ENCODE assay signal across 8 mouse cellular contexts in genomic region chr5:28071456-28072223, GRCm38 (mm10). TPM values are rescaled to one million over a fixed set of nuclear protein-coding genes. Genes with fewer than 3 reads are reported as not detected.
DNase-seq lines count a peak whose midpoint lies in the region; ATAC-seq and TF ChIP-seq lines count a peak whose summit lies in the region.

No protein-coding gene starts in this region.

- no peak; the same call in 1 of the 2 replicates for TF ChIP-seq CTCF in layer of hippocampus, adult 2 months (conservative IDR thresholded peaks at IDR 0.05)
- TF ChIP-seq CTCF in lung, embryonic 14.5 days (IDR thresholded peaks at IDR 0.05; ENCODE audit: low read depth): peak; percentile 2; the same call in 1 of the 2 replicates
- 0 out of 2 replicates have a peak, but pooled peaks have one; percentile 24 for TF ChIP-seq CTCF in olfactory bulb, adult 2 months (IDR thresholded peaks at IDR 0.05; ENCODE audit: insufficient read depth, low read depth, low read length)

- peak overlapping the region; percentile 85 for H3K4me2 ChIP-seq in forebrain, embryonic 16.5 days (ENCODE audit: low read length)
- peak overlapping the region; percentile 62 for H3K4me2 ChIP-seq in lung, embryonic 14.5 days

- under 1% methylated on average over 50 of the region's 50 CpGs for WGBS in forebrain, embryonic 16.5 days
- under 1% methylated on average over 50 of the region's 50 CpGs for WGBS in lung, embryonic 14.5 days
- under 1% methylated on average over 50 of the region's 50 CpGs for WGBS in olfactory bulb, adult 2 months

- H3K27me3 ChIP-seq in forebrain, embryonic 16.5 days (replicated peaks; ENCODE audit: control insufficient read depth, insufficient read depth, low read length): no peaks in the 10 kb centered on the region
- no peaks in the 10 kb centered on the region for H3K27me3 ChIP-seq in lung, embryonic 14.5 days (ENCODE audit: insufficient read depth, low read length)

- intact Hi-C loops in heart, postnatal 36 days (cut with DNase I): loop anchor here (2.0 to 5.0 kb wide), 4 partner anchors 17 to 279 kb away; partner anchors contain the start of gene Paxip1

- TF ChIP-seq POLR2A in olfactory bulb, adult 2 months (IDR thresholded peaks at IDR 0.05; ENCODE audit: insufficient read depth, low read depth, low read length): no peak

- H3K9ac ChIP-seq in ES-E14 (ENCODE audit: insufficient read depth, low read depth, low read length, poor library complexity, severe bottlenecking): peak overlapping the region; percentile 88
- peak overlapping the region; percentile 88 for H3K9ac ChIP-seq in forebrain, embryonic 16.5 days (replicated peaks; ENCODE audit: low read depth, low read length)
- peak overlapping the region; percentile 76 for H3K9ac ChIP-seq in lung, embryonic 14.5 days

- H3K27ac ChIP-seq in ES-E14 (ENCODE audit: insufficient read depth, low read depth, low read length, poor library complexity, severe bottlenecking): peak overlapping the region; percentile 66; the same call in 1 of the 2 replicates
- H3K27ac ChIP-seq in forebrain, embryonic 16.5 days (ENCODE audit: low read length): peak overlapping the region; percentile 97
- peak overlapping the region; percentile 99 for H3K27ac ChIP-seq in layer of hippocampus, adult 2 months
- peak overlapping the region; percentile 91 for H3K27ac ChIP-seq in lung, embryonic 14.5 days (ENCODE audit: low read depth)
- peak overlapping the region; percentile 91 for H3K27ac ChIP-seq in olfactory bulb, adult 2 months (ENCODE audit: insufficient read depth, low read depth, low read length)

- H3K9me3 ChIP-seq in ES-E14 (ENCODE audit: control insufficient read depth, insufficient read depth, low read depth, low read length): no peaks in the 10 kb centered on the region
- no peaks in the 10 kb centered on the region for H3K9me3 ChIP-seq in forebrain, embryonic 16.5 days (ENCODE audit: control insufficient read depth, low read length)
- H3K9me3 ChIP-seq in lung, embryonic 14.5 days (ENCODE audit: low read depth, low read length): no peaks in the 10 kb centered on the region

- in situ Hi-C loops in ES-E14 (cut with MboI; ENCODE audit: low sequenced_read_pairs in 2 of 2, unreplicated experiment in 2 of 2): no loop called here

- H3K36me3 ChIP-seq in ES-E14 (ENCODE audit: control insufficient read depth, insufficient read depth, low read length, poor library complexity, severe bottlenecking): peaks cover 32% of the 10 kb centered on the region
- peaks cover 26% of the 10 kb centered on the region for H3K36me3 ChIP-seq in forebrain, embryonic 16.5 days (ENCODE audit: control insufficient read depth, insufficient read depth)
- peaks cover 36% of the 10 kb centered on the region for H3K36me3 ChIP-seq in lung, embryonic 14.5 days (ENCODE audit: insufficient read depth)

- H3K4me3 ChIP-seq in ES-E14 (ENCODE audit: insufficient read depth in 1 of 2, low read depth in 1 of 2, low read length in 2 of 2, poor library complexity in 1 of 2, severe bottlenecking in 1 of 2): peak overlapping the region; percentile 83 to 86
- peak overlapping the region; percentile 85 for H3K4me3 ChIP-seq in forebrain, embryonic 16.5 days (replicated peaks; ENCODE audit: low read length)
- peak overlapping the region; percentile 100 for H3K4me3 ChIP-seq in layer of hippocampus, adult 2 months
- H3K4me3 ChIP-seq in lung, embryonic 14.5 days (ENCODE audit: low read depth, low read length): peak overlapping the region; percentile 80
- peak overlapping the region; percentile 86 for H3K4me3 ChIP-seq in olfactory bulb, adult 2 months (ENCODE audit: insufficient read depth, low read depth, low read length)

- peak; percentile 83 for ATAC-seq in forebrain, embryonic 16.5 days
- ATAC-seq in lung, embryonic 14.5 days (ENCODE audit: insufficient read depth): peak; percentile 86

- peak; percentile 73 for DNase-seq in ES-E14 (ENCODE audit: low read depth, low spot score)
- peak; percentile 96 for DNase-seq in cerebellum, adult 11-12 months
- peak; percentile 64 to 79 for DNase-seq in heart, postnatal 36 days
- DNase-seq in layer of hippocampus, adult 2 months (ENCODE audit: low spot score in 2 of 2): peak; percentile 81 to 92
- DNase-seq in lung, embryonic 14.5 days: peak; percentile 94
- peak; percentile 88 for DNase-seq in thymus, postnatal 0 days (ENCODE audit: low spot score)

- H3K4me1 ChIP-seq in ES-E14 (ENCODE audit: control insufficient read depth in 2 of 2, insufficient read depth in 2 of 2, low read length in 2 of 2, poor library complexity in 1 of 2): peaks cover 0 to 7% of the 10 kb centered on the region in 2 experiments; a peak in 2 of 4 replicates
- peaks cover 30% of the 10 kb centered on the region for H3K4me1 ChIP-seq in forebrain, embryonic 16.5 days (replicated peaks; ENCODE audit: control insufficient read depth, insufficient read depth, low read length)
- H3K4me1 ChIP-seq in lung, embryonic 14.5 days (ENCODE audit: insufficient read depth): peaks cover 11% of the 10 kb centered on the region
- H3K4me1 ChIP-seq in olfactory bulb, adult 2 months (ENCODE audit: control insufficient read depth, insufficient read depth, low read length): peaks cover 16% of the 10 kb centered on the region

TF ChIP-seq in ES-E14, 5 proteins besides CTCF, POLR2A, EP300 and RAD21:
- no peak; the same call in 1 of the 2 replicates for TF ChIP-seq CHD2 (IDR thresholded peaks at IDR 0.05; ENCODE audit: low read depth, low read length)
- no peak for TF ChIP-seq ZC3H11A (IDR thresholded peaks at IDR 0.05; ENCODE audit: borderline replicate concordance, low read depth, low read length)
- no peak for TF ChIP-seq MAFK (IDR thresholded peaks at IDR 0.05; ENCODE audit: insufficient read depth, low read depth, low read length)
- TF ChIP-seq ZNF384 (IDR thresholded peaks at IDR 0.05; ENCODE audit: low read depth, low read length): no peak
- TF ChIP-seq HCFC1 (IDR thresholded peaks at IDR 0.05; ENCODE audit: borderline replicate concordance, insufficient read depth, low read length): no peak

RNA-seq across cellular contexts. Expression of gene Insig1, which starts 0.5 kb away (rescaled TPM):
- 89.2 and 112 TPM in 2 replicates for total RNA-seq in ES-E14 (2012; rRNA removed)
- polyA plus RNA-seq in forebrain, embryonic 16.5 days (2015; fragmentation: Nextera tagmentation; extraction: Ambion mirVana): 76.9 and 83.7 TPM in 2 replicates
- total RNA-seq in heart, postnatal 36 days (2021): 10 to 100 TPM; 18.8 to 21.2 TPM
- total RNA-seq in layer of hippocampus, adult 2 months (2021): 10 to 100 TPM; 57.7 to 65.8 TPM
- polyA plus RNA-seq in lung, embryonic 14.5 days (2014; fragmentation: Nextera tagmentation; extraction: Ambion mirVana): 66.5 and 74.8 TPM in 2 replicates
- polyA plus RNA-seq in olfactory bulb, adult 2 months (2012; ENCODE audit: insufficient read depth, insufficient read length, low replicate concordance, missing spikeins): not detected in 2 replicates
- polyA plus RNA-seq in thymus, postnatal 0 days (2015; fragmentation: Nextera tagmentation; extraction: Ambion mirVana): 46.5 and 47.5 TPM in 2 replicates

Comparison
In these comparisons a context has a peak if more than half of its experiments do, and no peak if none do; other contexts are left out.
1. Peak in every context shown above with its lines: DNase-seq, ATAC-seq, H3K4me3 ChIP-seq and H3K27ac ChIP-seq.